Mouse (Mus musculus): Measurements from ENCODE around the gene Opn1sw. TPM values are rescaled to one million over a fixed set of nuclear protein-coding genes. Genes with fewer than 3 reads are reported as not detected.
A peak's percentile ranks its signal among the peaks of the same experiment; 100 is the strongest.
"Not testable (repeated sequence)": the region's sequence is repeated elsewhere in the genome, so short reads cannot be mapped to it uniquely, and the experiment has no call there.

Opn1sw gene
- polyA plus RNA-seq, 1 experiment from 2014 or later: 0.48 TPM

- Histone ChIP-seq H3K27me3 (ENCODE audit: control insufficient read depth, insufficient read depth, low read length) (peaks cover 2% of the 10 kb centered on the region), H3K4me3 (replicated peaks; ENCODE audit: low read length) (no peak overlapping the region), H3K4me2 (replicated peaks) (no peak overlapping the region), H3K36me3 (replicated peaks; ENCODE audit: control insufficient read depth, insufficient read depth) (peaks cover 6% of the 10 kb centered on the region; the same call in 1 of the 2 replicates), H3K9me3 (ENCODE audit: control insufficient read depth, low read length) (no peaks in the 10 kb centered on the region), H3K4me1 (replicated peaks; ENCODE audit: control insufficient read depth, insufficient read depth, low read length) (peaks cover 14% of the 10 kb centered on the region), H3K27ac (no peak overlapping the region), H3K9ac (no peak overlapping the region)
- ATAC-seq (ENCODE audit: low FRiP score) (no peak), DNase-seq (ENCODE audit: low spot score) (no peak)
- WGBS: 73% methylated on average over 4 of the region's 4 CpGs
These were observed 11.6 kb upstream of the Opn1sw start for GRCm38 (mm10) chr6:29399851-29400250.

- Histone ChIP-seq H3K4me2 (replicated peaks) (peak overlapping the region; percentile 77), H3K36me3 (replicated peaks; ENCODE audit: control insufficient read depth, insufficient read depth) (peaks cover 6% of the 10 kb centered on the region; the same call in 1 of the 2 replicates), H3K27ac (peak overlapping the region; percentile 65), H3K4me3 (replicated peaks; ENCODE audit: low read length) (peak overlapping the region; percentile 62), H3K9ac (peak overlapping the region; percentile 75; the same call in 1 of the 2 replicates), H3K4me1 (replicated peaks; ENCODE audit: control insufficient read depth, insufficient read depth, low read length) (peaks cover 14% of the 10 kb centered on the region), H3K9me3 (ENCODE audit: control insufficient read depth, low read length) (no peaks in the 10 kb centered on the region), H3K27me3 (ENCODE audit: control insufficient read depth, insufficient read depth, low read length) (peaks cover 10% of the 10 kb centered on the region)
- 6% methylated on average over 6 of the region's 6 CpGs for WGBS
- DNase-seq (ENCODE audit: low spot score): peak; percentile 40
- peak; percentile 54 for ATAC-seq (ENCODE audit: low FRiP score)
These were observed 9.3 kb upstream of the Opn1sw start for GRCm38 (mm10) chr6:29397575-29397974.

- H3K9me3 ChIP-seq (ENCODE audit: control insufficient read depth, low read length): no peaks in the 10 kb centered on the region
- H3K36me3 ChIP-seq (replicated peaks; ENCODE audit: control insufficient read depth, insufficient read depth): peaks cover 6% of the 10 kb centered on the region; the same call in 1 of the 2 replicates
- H3K27ac ChIP-seq: peak overlapping the region; percentile 65
- H3K4me1 ChIP-seq (replicated peaks; ENCODE audit: control insufficient read depth, insufficient read depth, low read length): peaks cover 14% of the 10 kb centered on the region
- DNase-seq (ENCODE audit: low spot score): no peak
- peaks cover 10% of the 10 kb centered on the region for H3K27me3 ChIP-seq (ENCODE audit: control insufficient read depth, insufficient read depth, low read length)
- peak overlapping the region; percentile 75 for H3K9ac ChIP-seq
- peak overlapping the region; percentile 62 for H3K4me3 ChIP-seq (replicated peaks; ENCODE audit: low read length)
- WGBS: 2% methylated on average over 22 of the region's 24 CpGs
- H3K4me2 ChIP-seq (replicated peaks): peak overlapping the region; percentile 77
- ATAC-seq (ENCODE audit: low FRiP score): peak; percentile 67
These were observed 8.7 kb upstream of the Opn1sw start for GRCm38 (mm10) chr6:29396714-29397540.

GRCm38 (mm10) chr6:29395910-29396713 is 7.8 kb upstream of the Opn1sw start, which contains the start of gene Ccdc136:
TSS of gene Ccdc136 (plus strand) at chr6:29396309.
- H3K9ac ChIP-seq: peak within 1 kb of the TSS; percentile 75
- H3K27me3 ChIP-seq (ENCODE audit: control insufficient read depth, insufficient read depth, low read length): peaks cover 10% of the 10 kb centered on the region
- WGBS: under 1% methylated on average over 37 of the region's 49 CpGs
- H3K4me2 ChIP-seq (replicated peaks): peak within 1 kb of the TSS; percentile 77
- peak within 1 kb of the TSS; percentile 62 for H3K4me3 ChIP-seq (replicated peaks; ENCODE audit: low read length)
- ATAC-seq (ENCODE audit: low FRiP score) (peak; percentile 92), DNase-seq (ENCODE audit: low spot score) (peak; percentile 69)
- H3K36me3 ChIP-seq (replicated peaks; ENCODE audit: control insufficient read depth, insufficient read depth): peaks cover 6% of the 10 kb centered on the region; the same call in 1 of the 2 replicates
- H3K4me1 ChIP-seq (replicated peaks; ENCODE audit: control insufficient read depth, insufficient read depth, low read length): peaks cover 14% of the 10 kb centered on the region
- H3K27ac ChIP-seq: peak within 1 kb of the TSS; percentile 65
- H3K9me3 ChIP-seq (ENCODE audit: control insufficient read depth, low read length): no peaks in the 10 kb centered on the region

GRCm38 (mm10) chr6:29394286-29394685 is 6.0 kb upstream of the Opn1sw start:
- Histone ChIP-seq H3K9ac (no peak overlapping the region), H3K27me3 (ENCODE audit: control insufficient read depth, insufficient read depth, low read length) (peaks cover 10% of the 10 kb centered on the region), H3K4me2 (replicated peaks) (no peak overlapping the region), H3K4me3 (replicated peaks; ENCODE audit: low read length) (no peak overlapping the region), H3K36me3 (replicated peaks; ENCODE audit: control insufficient read depth, insufficient read depth) (no peaks in the 10 kb centered on the region), H3K27ac (no peak overlapping the region), H3K4me1 (replicated peaks; ENCODE audit: control insufficient read depth, insufficient read depth, low read length) (peaks cover 14% of the 10 kb centered on the region), H3K9me3 (ENCODE audit: control insufficient read depth, low read length) (no peaks in the 10 kb centered on the region)
- DNase-seq (ENCODE audit: low spot score): no peak
- WGBS: 55% methylated on average over 1 of the region's 1 CpGs
- no peak for ATAC-seq (ENCODE audit: low FRiP score)

GRCm38 (mm10) chr6:29391802-29392201 is 3.5 kb upstream of the Opn1sw start:
- no peak overlapping the region for H3K4me2 ChIP-seq (replicated peaks)
- no peak overlapping the region for H3K27ac ChIP-seq
- H3K4me3 ChIP-seq (replicated peaks; ENCODE audit: low read length): no peak overlapping the region
- H3K27me3 ChIP-seq (ENCODE audit: control insufficient read depth, insufficient read depth, low read length): peaks cover 17% of the 10 kb centered on the region
- no peak for ATAC-seq (ENCODE audit: low FRiP score)
- H3K9ac ChIP-seq: no peak overlapping the region
- no peaks in the 10 kb centered on the region for H3K36me3 ChIP-seq (replicated peaks; ENCODE audit: control insufficient read depth, insufficient read depth)
- H3K9me3 ChIP-seq (ENCODE audit: control insufficient read depth, low read length): no peaks in the 10 kb centered on the region
- H3K4me1 ChIP-seq (replicated peaks; ENCODE audit: control insufficient read depth, insufficient read depth, low read length): peaks cover 12% of the 10 kb centered on the region; the same call in 1 of the 2 replicates
- 75% methylated on average over 4 of the region's 4 CpGs for WGBS
- no peak for DNase-seq (ENCODE audit: low spot score)

- WGBS: 77% methylated on average over 8 of the region's 8 CpGs
- Histone ChIP-seq H3K4me1 (replicated peaks; ENCODE audit: control insufficient read depth, insufficient read depth, low read length) (peaks cover 12% of the 10 kb centered on the region; the same call in 1 of the 2 replicates), H3K27me3 (ENCODE audit: control insufficient read depth, insufficient read depth, low read length) (peaks cover 17% of the 10 kb centered on the region)
- DNase-seq (ENCODE audit: low spot score); ATAC-seq (ENCODE audit: low FRiP score); H3K4me3 ChIP-seq (replicated peaks; ENCODE audit: low read length); H3K4me2 ChIP-seq (replicated peaks); H3K9ac ChIP-seq; H3K27ac ChIP-seq; H3K36me3 ChIP-seq (replicated peaks; ENCODE audit: control insufficient read depth, insufficient read depth); H3K9me3 ChIP-seq (ENCODE audit: control insufficient read depth, low read length): not testable (repeated sequence)
These were observed 3.0 kb upstream of the Opn1sw start for GRCm38 (mm10) chr6:29391241-29391640.

- H3K36me3 ChIP-seq (replicated peaks; ENCODE audit: control insufficient read depth, insufficient read depth); DNase-seq (ENCODE audit: low spot score); H3K4me3 ChIP-seq (replicated peaks; ENCODE audit: low read length); ATAC-seq (ENCODE audit: low FRiP score); H3K4me2 ChIP-seq (replicated peaks); H3K4me1 ChIP-seq (replicated peaks; ENCODE audit: control insufficient read depth, insufficient read depth, low read length); H3K9me3 ChIP-seq (ENCODE audit: control insufficient read depth, low read length); H3K9ac ChIP-seq; H3K27ac ChIP-seq: not testable (repeated sequence)
- peaks cover 17% of the 10 kb centered on the region for H3K27me3 ChIP-seq (ENCODE audit: control insufficient read depth, insufficient read depth, low read length)
- WGBS: 94% methylated on average over 1 of the region's 1 CpGs
These were observed 2.2 kb upstream of the Opn1sw start for GRCm38 (mm10) chr6:29390500-29390899.

- H3K9me3 ChIP-seq (ENCODE audit: control insufficient read depth, low read length): no peaks in the 10 kb centered on the region
- 0 out of 2 replicates have a peak, but pooled peaks cover 4% of the 10 kb centered on the region for H3K4me1 ChIP-seq (replicated peaks; ENCODE audit: control insufficient read depth, insufficient read depth, low read length)
- no peak for ATAC-seq (ENCODE audit: low FRiP score)
- H3K27ac ChIP-seq: no peak overlapping the region
- H3K9ac ChIP-seq: no peak overlapping the region
- no peak overlapping the region for H3K4me3 ChIP-seq (replicated peaks; ENCODE audit: low read length)
- H3K4me2 ChIP-seq (replicated peaks): no peak overlapping the region
- H3K27me3 ChIP-seq (ENCODE audit: control insufficient read depth, insufficient read depth, low read length): peaks cover 11% of the 10 kb centered on the region; the same call in 1 of the 2 replicates
- H3K36me3 ChIP-seq (replicated peaks; ENCODE audit: control insufficient read depth, insufficient read depth): no peaks in the 10 kb centered on the region
- no peak for DNase-seq (ENCODE audit: low spot score)
- 54% methylated on average over 9 of the region's 9 CpGs for whole genome bisulfite sequencing
These were observed 1.2 kb upstream of the Opn1sw start for GRCm38 (mm10) chr6:29389425-29389824.

All from hindbrain, embryonic 14.5 days (tissue).